Mouse (Mus musculus) common myeloid progenitor, adult 5-6 weeks (primary cell): ENCODE data around the gene Apopt1. TPM values are rescaled to one million over a fixed set of nuclear protein-coding genes. Genes with fewer than 3 reads are reported as not detected.
A peak's percentile ranks its signal among the peaks of the same experiment; 100 is the strongest.

ENCODE experiments used
- ATAC-seq: replicated peaks from 2 replicates; pipeline ENCODE4 v1.8.0; 2016; ENCODE audit warnings: low read depth, mild to moderate bottlenecking, moderate TSS enrichment, inconsistent platforms; ENCODE audit not compliant: poor library complexity, severe bottlenecking
- total RNA-seq: library from RNA; stranded (forward); fragments of 200-1000, 187-1606 nt; gene quantifications from 2 replicates; pipeline ENCODE4 v1.2.3, GENCODE M21; 2017

Apopt1 gene
- total RNA-seq, 1 experiment from 2014 or later, result 56.2 TPM

DNA sequence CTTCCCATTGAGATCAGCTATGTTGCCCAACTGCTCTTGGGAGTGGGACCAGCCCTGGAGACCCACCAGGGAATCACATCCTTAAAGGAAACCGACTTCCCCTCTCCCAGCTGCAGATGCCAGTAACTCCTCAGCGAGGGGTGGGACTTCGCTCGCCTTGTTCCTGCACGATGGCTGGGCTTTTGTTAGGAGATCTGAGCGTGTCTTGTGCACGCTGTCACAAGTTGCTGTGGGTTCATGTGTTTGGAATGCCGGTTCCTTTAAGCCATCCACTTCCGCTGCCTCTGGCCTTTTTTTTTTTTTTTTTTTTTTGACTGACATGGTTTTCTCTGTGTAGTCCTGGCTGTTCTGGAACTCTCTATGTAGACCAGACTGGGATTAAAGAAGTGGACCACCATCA lies 24.3 kb downstream of the Apopt1 start:
- no peak for ATAC-seq

DNA sequence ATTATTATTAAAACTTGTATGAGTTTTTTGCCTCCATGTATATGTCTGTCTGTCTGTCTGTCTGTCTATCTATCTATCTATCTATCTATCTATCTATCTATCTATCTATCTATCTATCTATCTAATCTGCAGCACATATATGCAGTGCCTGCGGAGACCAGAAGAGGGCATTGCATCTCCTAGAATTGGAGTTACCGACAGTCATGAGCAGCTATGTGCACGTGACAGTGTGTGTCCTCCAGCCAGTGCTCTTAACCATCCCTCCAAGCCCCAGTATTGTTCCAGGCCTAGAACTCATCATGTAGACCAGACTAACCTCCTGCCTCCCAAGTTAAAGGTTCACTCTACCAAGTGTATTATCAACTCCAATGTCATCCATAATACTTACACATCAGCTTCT lies 25.7 kb downstream of the Apopt1 start:
- ATAC-seq, result peak; percentile 58; the same call in 1 of the 2 replicates

DNA sequence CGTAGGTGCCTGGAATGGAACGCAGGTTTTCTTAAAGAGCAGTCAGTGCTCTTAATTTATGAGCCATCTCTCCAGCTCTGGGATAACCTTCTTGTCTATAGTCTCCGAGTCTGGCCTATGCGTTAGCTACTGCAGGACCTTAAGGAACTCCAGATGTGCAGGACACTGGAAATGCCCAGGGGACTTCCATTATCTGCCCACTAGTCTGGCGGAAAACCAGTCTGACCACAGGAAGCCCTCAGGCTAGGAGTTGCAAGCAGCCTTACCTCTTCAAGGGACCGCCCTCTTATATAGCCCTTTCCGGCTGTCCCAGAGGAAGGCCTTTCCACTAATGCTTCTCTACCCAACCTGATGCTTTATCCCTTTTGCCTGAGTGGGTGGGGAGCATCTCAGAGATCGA lies 28.3 kb downstream of the Apopt1 start:
- ATAC-seq, result no peak

DNA sequence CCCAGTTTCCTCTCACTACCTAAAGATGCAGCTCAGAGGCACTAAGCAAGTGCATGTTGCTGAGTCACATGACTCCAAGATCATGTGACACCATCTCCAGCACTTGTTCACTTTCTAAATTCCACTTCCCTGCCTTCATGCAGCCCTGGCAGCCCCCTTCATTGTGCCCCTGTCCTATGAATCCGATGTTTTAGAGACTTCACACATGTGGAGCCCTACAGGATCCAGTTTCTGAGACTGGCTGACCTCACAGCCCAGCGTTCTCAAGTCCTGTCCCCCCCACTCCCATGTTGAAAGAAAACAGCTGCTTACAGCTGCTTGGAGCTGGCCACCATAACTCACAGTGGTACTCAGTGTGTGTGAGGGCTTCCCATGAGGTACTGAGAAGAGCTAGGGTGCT lies 30.4 kb downstream of the Apopt1 start:
- no peak for ATAC-seq

DNA sequence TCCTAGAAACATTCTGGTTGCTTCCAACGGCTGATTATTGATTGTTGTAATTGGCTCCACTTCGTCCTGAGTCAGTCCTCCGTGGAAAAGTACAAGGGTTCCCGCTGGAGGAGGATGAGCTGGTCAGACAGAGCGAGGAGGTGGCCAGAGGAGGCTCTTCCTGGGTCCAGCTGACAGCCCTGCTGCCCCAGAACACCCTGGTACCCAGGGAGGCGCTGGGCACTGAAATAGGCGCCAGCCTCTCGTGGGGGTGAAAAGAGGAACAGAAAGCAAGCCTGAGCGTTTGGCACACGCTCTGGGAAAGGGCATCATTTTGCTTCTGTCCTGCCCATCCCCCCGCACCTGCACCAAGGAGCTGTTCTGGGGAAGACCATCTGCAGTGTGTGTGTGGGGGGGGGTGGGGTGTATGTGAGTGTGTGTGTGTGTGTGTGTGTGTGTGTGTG lies 30.9 kb downstream of the Apopt1 start:
- ATAC-seq, result peak; percentile 72

DNA sequence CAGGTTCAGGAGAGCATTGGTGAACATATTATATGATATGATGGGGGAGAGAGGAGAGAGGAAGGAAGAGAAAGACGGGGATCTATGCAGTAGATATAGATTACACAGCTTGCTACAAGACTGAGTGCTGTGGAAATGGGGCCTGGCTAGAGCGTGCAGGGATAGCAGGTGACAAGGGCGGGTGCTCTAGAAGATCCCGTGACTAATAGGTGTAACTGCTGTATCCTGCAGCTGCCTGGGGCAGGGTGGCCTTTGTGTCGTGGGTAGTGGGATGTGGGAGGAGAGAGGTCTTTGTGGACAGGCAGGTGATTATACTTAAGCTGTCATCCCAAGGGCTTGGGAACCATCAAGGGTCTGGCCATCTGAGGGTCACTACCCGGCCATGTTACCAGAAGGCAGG lies 32.2 kb downstream of the Apopt1 start:
- no peak for ATAC-seq

DNA sequence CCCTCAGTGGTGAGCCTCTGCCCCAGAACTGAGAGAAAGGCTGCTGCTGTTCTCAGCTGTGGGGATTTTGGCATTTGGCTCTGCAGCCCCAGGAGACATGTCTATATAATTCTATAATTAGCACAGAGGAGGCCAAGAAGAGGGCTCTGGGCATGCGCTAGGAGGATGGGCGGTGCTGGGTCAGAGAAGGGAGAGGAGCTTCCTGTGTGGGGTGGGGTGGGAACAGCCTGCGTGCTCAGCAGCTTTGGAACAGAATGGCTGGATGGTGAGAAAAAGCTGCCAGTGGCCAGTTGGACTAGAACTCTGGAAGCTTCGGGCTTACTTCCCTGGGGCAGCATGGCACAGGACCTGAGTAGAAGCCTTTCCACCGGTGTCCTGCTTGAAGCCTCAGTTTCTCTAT lies 33.0 kb downstream of the Apopt1 start:
- peak; percentile 85 for ATAC-seq

DNA sequence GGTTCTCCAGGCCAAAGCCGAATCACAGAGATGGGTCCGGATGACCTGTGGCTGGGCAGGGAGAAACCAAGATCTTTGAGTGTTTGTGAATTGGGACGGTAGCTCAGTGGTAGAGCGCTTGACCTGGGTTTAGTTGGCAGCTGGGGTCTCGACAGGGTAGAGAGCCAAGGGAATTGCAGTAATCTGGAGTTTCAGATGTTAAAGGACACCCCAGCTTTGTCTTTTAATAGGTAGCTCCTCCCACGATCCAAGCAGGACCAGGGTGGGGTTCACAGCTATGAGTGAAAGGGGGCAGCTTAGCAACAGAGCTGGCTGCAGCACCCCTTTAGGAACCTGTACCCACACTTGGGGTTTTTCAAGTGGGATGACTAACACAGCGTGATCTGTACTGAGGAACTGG lies 34.4 kb downstream of the Apopt1 start:
- ATAC-seq, result no peak

DNA sequence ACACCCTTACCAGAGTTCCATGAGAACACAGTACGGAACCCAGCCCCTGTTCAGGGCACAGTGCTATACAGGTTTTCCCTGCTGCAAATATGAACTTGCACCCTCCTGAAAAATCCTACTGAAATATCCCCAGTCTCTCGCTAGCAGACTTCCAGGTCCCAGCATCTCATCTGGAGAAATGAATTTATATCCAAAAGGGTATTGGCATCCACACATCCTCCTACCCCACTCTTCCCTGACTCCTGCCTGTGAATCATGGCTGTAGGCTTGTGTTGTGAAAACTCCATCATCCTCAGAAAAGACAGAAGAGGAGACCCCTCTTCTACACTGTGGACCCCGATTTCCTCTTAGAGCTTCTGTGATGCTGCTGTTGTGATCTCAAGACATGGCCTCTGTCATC lies 37.7 kb downstream of the Apopt1 start:
- ATAC-seq, result no peak

DNA sequence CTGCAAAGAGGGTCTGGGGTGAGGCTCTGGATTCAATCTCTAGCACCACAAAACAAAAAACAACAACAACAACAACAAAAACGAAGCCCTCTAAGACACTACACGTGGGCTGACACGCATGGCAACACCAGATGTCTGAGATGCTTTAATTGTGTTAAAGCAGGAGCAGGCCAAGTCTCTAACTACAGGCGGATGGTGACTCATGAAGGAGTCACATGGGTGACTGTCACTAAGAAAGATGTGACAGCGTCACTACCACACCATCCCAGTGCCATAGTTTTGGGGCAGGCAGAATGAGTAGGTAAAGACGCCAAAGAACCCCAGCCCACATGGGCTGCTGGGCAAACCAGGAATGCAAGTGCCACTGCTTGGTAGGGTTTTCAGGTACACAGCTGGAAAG lies 39.4 kb downstream of the Apopt1 start:
- no peak for ATAC-seq

DNA sequence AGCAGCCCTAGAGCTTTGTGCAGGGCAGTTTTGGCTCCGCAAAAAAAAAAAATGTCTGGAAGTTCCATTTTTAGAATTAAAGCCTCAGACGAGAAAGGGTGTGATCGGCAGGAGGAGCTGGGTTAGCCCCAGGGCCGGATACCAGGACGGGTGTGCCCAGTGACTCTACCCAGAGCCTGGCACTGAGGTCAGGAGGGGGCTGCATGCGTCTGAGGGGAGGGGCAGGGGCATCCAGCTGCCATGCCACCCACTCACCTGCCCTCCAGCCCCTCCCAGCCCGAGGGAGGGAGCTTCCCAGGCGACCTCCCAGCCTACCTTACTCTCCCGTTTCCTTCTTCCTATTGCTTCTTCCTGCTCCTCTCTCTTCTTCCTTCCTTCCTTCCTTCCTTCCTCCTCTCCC lies 40.3 kb downstream of the Apopt1 start:
- no peak for ATAC-seq

DNA sequence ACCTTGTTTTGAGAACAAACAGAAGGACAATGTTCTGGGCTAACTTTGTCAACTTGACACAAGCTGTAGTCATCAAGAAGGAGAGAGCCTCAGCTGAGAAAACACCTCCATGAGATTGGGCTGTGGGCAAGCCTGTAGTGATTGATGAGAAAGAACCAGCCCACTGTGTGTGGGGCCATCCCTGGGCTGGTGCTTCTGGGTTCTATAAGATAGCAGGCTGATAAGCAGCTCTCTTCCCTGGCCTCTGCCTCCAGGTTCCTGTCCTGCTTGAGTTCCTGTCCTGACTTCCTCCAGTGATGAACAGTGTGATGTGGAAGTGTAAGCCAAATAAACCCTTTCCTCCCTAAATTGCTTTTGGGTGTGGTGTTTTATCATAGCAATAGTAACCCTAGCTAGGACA lies 41.6 kb downstream of the Apopt1 start:
- no peak for ATAC-seq

DNA sequence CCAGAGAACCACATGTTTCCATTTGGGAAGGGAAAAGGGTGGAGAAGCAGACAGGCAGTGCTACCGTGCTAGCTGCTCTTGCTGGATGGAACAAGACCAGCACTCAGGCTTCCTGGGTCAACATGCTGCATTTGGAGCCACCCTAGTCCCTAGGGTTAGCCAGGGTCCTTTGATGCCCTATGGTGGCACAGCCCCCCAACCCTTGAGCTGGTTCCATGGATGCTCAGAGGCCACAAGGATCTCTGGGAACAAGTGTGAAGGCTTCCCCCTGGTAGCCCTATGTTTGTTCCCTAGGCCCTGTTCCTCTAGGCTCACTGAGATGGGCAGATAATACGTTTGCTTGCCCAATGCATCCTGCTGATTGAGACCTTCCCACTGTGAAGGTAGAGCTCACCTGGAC lies 42.2 kb downstream of the Apopt1 start:
- ATAC-seq, result no peak

DNA sequence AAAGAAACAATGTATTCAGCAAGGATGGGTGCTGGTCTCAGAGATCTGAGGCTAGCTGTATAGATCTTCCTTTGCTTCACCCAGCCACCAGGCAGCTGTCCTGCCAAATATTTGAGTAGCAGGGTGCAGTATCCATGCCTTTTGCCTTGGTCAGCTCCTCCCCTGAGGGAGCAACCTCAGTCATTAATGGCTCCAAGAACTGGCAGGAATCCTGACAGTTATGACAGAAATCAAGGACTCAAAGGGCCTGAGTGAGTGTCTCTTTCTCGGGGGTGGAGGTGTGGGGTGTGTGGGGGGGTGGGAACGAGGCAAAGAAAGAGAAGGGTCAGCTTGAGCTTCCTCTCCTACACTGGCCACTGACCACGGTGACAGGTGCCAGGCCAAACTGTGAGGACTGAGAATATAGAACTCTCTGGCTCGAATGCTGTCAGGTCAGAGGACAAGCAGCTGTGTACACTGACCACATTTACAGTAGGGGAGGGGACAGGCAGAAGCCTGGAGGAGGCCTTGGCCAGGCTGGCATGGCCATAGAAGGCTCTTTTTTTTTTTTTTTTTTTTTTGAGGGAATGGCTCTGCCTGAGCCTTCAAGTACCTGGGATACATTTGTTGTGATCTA lies 43.1 kb downstream of the Apopt1 start:
- no peak for ATAC-seq

DNA sequence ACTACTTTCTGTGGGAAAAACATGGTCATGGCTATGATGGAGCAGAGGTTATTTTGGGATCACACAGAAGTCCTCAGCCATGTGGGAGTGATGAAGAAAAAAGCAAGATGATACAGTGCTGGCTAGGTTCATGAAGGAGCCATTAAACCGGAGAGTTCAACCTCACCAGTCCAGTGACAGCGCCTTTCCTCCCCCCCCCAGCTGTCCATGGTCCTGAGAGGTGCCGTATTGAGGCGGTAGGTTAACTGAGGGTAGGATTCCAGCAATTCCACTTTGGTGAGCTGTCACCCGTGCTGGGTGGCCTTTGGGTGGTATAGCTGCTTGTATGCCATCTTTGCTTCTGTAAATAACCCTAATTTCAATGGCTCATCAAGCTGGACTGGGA lies 43.6 kb downstream of the Apopt1 start:
- ATAC-seq, result no peak

DNA sequence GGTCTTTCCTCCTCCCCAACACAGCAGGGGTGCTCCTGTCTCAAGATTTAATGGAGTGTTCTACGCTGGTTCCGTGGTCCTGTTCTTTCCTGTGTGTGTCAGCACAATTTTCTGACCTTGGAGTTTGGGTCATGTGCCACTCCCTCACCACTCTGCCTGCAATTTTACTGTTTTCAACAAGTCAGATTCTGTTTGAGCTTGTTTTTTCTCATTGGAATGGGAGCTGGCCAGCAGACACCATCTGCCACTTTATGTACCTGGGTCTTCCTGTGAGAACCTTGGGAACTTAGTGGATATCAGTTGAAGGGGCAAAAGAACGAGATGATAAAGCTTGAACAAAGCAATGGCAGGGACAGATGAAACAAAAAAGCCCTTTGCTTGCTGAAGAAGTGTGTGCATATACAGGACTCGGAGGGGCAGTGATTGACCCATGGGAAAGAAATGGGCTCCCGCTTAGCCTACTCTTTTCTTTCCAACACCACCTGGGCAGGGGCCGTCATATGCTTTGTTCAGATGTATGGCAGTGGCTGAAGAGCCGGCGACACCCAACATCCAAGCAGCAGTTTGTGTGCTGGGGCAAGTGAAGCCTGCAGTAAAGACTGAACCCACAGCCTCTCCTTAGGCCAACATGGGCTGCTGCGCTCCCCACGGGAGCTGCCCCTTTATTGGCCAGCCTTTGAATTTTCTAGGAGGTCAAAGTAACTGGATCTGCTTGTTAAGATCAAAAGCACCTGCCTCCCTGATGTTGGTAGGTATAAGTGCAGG lies 44.7 kb downstream of the Apopt1 start:
- ATAC-seq, result 0 out of 2 replicates have a peak, but pooled peaks have one; percentile 3

DNA sequence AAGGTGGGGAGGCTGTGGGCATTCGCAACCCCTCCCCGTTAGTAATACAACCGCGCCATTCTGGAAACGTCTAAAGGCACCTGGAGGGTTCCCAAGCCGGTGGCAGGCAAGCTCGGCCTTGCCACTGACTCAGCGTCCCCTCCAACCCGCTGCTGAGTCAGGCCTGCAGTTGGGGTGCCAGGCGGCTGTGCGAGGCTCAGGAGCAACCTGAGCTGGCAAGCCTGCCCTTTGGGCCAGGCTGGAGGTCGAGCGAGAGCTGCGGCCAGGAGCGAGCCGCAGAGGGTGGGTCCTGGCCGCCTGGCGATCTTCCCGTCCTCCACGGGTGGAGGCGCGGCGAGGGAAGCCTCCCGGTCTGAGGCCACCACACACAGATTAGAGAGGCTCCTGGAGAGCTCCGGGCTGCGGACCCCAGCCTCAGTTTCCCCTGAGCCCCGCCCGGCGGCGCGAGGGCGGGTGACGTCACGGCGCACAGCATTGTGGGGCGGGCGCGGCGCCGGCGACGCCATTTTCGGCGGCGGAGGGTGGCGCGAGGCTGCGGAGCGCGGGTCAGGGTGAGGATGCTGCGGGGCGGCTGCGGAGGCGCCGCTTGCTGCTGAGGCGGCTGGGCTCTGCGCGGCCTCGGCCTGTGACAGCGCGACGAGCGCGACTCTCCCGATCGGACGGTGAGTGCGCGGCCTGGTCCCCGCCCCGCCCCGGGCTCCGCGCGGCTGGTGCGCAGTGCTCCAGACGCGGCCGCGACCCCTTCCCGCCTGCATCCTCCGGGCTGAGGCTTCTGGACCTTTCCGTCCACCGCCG lies 45.5 kb downstream of the Apopt1 start, which contains the start of gene Klc1:
TSS of gene Klc1 (plus strand) at position 469 of the 795 bp plus-strand sequence.
- peak; percentile 38 for ATAC-seq

DNA sequence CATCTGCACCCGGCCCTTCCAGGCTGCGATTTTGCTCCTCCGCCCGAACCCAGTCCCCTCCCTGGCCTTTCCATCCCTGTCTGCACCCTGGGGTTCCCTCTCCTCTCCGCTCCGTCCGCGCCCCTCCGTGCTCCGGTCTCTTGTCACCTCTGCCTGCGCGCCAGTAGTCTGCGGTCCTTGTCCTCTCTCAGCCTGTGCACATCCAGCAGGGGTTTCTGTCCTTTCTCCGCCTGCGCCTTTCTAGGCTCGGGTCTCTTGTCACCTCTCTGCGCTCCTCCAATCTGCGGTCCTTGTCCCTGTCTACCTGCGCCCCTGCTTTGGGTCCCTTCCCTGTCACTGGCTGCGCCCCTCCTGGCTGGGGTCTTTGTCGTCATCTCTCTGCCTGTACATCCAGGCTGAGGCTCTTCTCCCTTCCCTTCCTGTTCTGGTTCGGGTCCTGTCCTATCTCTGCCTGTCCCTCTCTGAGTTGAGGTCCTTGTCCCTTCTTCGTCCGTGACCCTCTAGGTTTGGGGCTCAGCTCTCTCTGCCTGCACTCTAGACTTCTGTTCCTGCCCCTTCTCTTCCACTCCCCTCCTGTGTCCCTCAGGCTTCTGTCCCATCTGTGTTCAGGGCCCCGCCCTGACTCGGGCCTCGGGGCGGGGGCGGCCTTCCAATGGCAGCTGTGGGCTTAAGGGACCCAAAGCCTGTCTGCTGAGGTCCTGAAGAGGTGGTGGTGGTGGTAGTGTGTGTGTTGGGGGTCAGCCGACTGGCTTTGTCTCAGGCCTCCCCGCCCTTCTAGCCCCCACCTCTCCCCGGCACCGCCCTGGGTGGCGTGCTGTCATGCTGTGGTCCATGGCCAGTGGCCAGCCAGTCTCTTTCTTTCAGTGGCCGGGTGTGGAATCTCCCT lies 46.4 kb downstream of the Apopt1 start:
- peak; percentile 27 for ATAC-seq

DNA sequence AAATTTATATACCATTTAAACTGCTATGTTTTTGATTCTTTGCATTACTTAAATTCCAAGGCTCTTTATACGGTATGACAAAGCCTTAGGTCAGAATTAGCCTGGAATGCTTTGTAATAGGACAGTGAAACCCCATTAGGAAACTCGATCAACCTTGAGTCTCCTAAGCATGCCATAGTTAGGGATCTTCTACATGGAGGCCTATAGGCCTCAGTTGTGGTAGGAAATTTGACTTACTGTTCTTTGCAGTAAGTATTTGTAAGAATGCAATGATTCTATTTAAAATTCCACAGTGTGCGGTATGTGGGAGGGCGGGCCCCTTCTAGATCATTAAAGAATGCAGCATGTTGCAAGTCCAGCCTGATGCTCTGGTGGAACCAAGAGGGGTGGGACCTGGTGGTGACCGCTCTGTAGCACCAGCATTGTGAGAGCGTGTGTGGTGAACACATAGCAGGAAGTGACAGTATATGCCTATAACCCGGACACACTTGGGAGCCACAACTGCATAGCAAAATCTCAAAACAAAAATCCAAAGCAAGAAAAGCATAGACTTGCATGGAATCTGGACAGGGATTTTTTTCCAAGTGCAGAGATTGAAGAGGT lies 47.3 kb downstream of the Apopt1 start:
- ATAC-seq, result no peak
